Mouse (Mus musculus): ENCODE measurements around the gene Efnb2. TPM values are rescaled to one million over a fixed set of nuclear protein-coding genes. Genes with fewer than 3 reads are reported as not detected.

Gene Efnb2
- polyA plus RNA-seq, 1 experiment from 2014 or later, result 33.8 TPM

- peaks cover 25% of the 10 kb centered on the region for H3K4me1 ChIP-seq (replicated peaks)
- peak overlapping the region; percentile 98 for H3K4me3 ChIP-seq
- no peaks in the 10 kb centered on the region for H3K27me3 ChIP-seq (ENCODE audit: insufficient read depth, poor library complexity, severe bottlenecking)
- WGBS, result under 1% methylated on average over 23 of the region's 23 CpGs
- H3K9me3 ChIP-seq, result no peaks in the 10 kb centered on the region
- H3K27ac ChIP-seq, result peak overlapping the region; percentile 98
- H3K36me3 ChIP-seq, result peaks cover 35% of the 10 kb centered on the region
- peak; percentile 91 for DNase-seq (ENCODE audit: low spot score)
Measured at GRCm38 (mm10) chr8:8661759-8662138, 707 bp upstream of the Efnb2 start.

- peak overlapping the region; percentile 98 for H3K27ac ChIP-seq
- no peak for DNase-seq (ENCODE audit: low spot score)
- peaks cover 37% of the 10 kb centered on the region for H3K4me1 ChIP-seq (replicated peaks)
- H3K4me3 ChIP-seq, result peak overlapping the region; percentile 98
- H3K27me3 ChIP-seq (ENCODE audit: insufficient read depth, poor library complexity, severe bottlenecking), result no peaks in the 10 kb centered on the region
- H3K36me3 ChIP-seq, result peaks cover 23% of the 10 kb centered on the region
- WGBS, result under 1% methylated on average over 70 of the region's 88 CpGs
- H3K9me3 ChIP-seq, result no peaks in the 10 kb centered on the region
Measured at GRCm38 (mm10) chr8:8660307-8661098, 539 bp downstream of the Efnb2 start.

GRCm38 (mm10) chr8:8659503-8660306, 1.3 kb downstream of the Efnb2 start:
- Histone ChIP-seq H3K4me1 (replicated peaks) (peaks cover 45% of the 10 kb centered on the region), H3K27ac (peak overlapping the region; percentile 98), H3K4me3 (peak overlapping the region; percentile 98), H3K27me3 (ENCODE audit: insufficient read depth, poor library complexity, severe bottlenecking) (no peaks in the 10 kb centered on the region), H3K36me3 (peaks cover 15% of the 10 kb centered on the region), H3K9me3 (no peaks in the 10 kb centered on the region)
- DNase-seq (ENCODE audit: low spot score), result peak; percentile 65
- WGBS, result under 1% methylated on average over 53 of the region's 53 CpGs

- peaks cover 56% of the 10 kb centered on the region for H3K4me1 ChIP-seq (replicated peaks)
- under 1% methylated on average over 19 of the region's 19 CpGs for WGBS
- DNase-seq (ENCODE audit: low spot score), result peak; percentile 88
- peak overlapping the region; percentile 98 for H3K27ac ChIP-seq
- H3K36me3 ChIP-seq, result 0 out of 2 replicates have a peak, but pooled peaks cover 8% of the 10 kb centered on the region
- H3K4me3 ChIP-seq, result peak overlapping the region; percentile 98
- H3K9me3 ChIP-seq, result no peaks in the 10 kb centered on the region
- H3K27me3 ChIP-seq (ENCODE audit: insufficient read depth, poor library complexity, severe bottlenecking), result no peaks in the 10 kb centered on the region
Measured at GRCm38 (mm10) chr8:8658426-8659224, 2.4 kb downstream of the Efnb2 start.

- peaks cover 64% of the 10 kb centered on the region for H3K4me1 ChIP-seq (replicated peaks)
- no peaks in the 10 kb centered on the region for H3K9me3 ChIP-seq
- peaks cover 7% of the 10 kb centered on the region; the same call in 1 of the 2 replicates for H3K27me3 ChIP-seq (ENCODE audit: insufficient read depth, poor library complexity, severe bottlenecking)
- 10% methylated on average over 5 of the region's 5 CpGs for WGBS
- DNase-seq (ENCODE audit: low spot score), result peak; percentile 44
- H3K4me3 ChIP-seq, result peak overlapping the region; percentile 98
- H3K27ac ChIP-seq, result peak overlapping the region; percentile 98
- peaks cover 14% of the 10 kb centered on the region; the same call in 1 of the 2 replicates for H3K36me3 ChIP-seq
Measured at GRCm38 (mm10) chr8:8657692-8658355, 3.2 kb downstream of the Efnb2 start.

GRCm38 (mm10) chr8:8656578-8657441, 4.2 kb downstream of the Efnb2 start:
- peak overlapping the region; percentile 98 for H3K4me3 ChIP-seq
- peak; percentile 35 for DNase-seq (ENCODE audit: low spot score)
- WGBS, result 3% methylated on average over 14 of the region's 14 CpGs
- H3K4me1 ChIP-seq (replicated peaks), result peaks cover 71% of the 10 kb centered on the region
- H3K9me3 ChIP-seq, result no peaks in the 10 kb centered on the region
- H3K36me3 ChIP-seq, result peaks cover 24% of the 10 kb centered on the region; the same call in 1 of the 2 replicates
- peaks cover 16% of the 10 kb centered on the region for H3K27me3 ChIP-seq (ENCODE audit: insufficient read depth, poor library complexity, severe bottlenecking)
- peak overlapping the region; percentile 98 for H3K27ac ChIP-seq

GRCm38 (mm10) chr8:8655346-8656340, 5.4 kb downstream of the Efnb2 start:
- Histone ChIP-seq H3K27ac (peak overlapping the region; percentile 98), H3K9me3 (no peaks in the 10 kb centered on the region), H3K36me3 (peaks cover 24% of the 10 kb centered on the region; the same call in 1 of the 2 replicates), H3K4me3 (peak overlapping the region; percentile 98), H3K4me1 (replicated peaks) (peaks cover 83% of the 10 kb centered on the region), H3K27me3 (ENCODE audit: insufficient read depth, poor library complexity, severe bottlenecking) (peaks cover 21% of the 10 kb centered on the region)
- WGBS, result 10% methylated on average over 24 of the region's 24 CpGs
- peak; percentile 45 for DNase-seq (ENCODE audit: low spot score)

GRCm38 (mm10) chr8:8653906-8654489, 7.0 kb downstream of the Efnb2 start:
- Histone ChIP-seq H3K4me1 (replicated peaks) (peaks cover 99% of the 10 kb centered on the region), H3K36me3 (peaks cover 35% of the 10 kb centered on the region), H3K4me3 (peak overlapping the region; percentile 98), H3K9me3 (no peaks in the 10 kb centered on the region), H3K27me3 (ENCODE audit: insufficient read depth, poor library complexity, severe bottlenecking) (peaks cover 32% of the 10 kb centered on the region), H3K27ac (peak overlapping the region; percentile 66)
- WGBS, result 38% methylated on average over 12 of the region's 12 CpGs
- DNase-seq (ENCODE audit: low spot score), result peak; percentile 55

GRCm38 (mm10) chr8:8653343-8653742, 7.7 kb downstream of the Efnb2 start:
- DNase-seq (ENCODE audit: low spot score), result no peak
- Histone ChIP-seq H3K36me3 (peaks cover 39% of the 10 kb centered on the region), H3K27me3 (ENCODE audit: insufficient read depth, poor library complexity, severe bottlenecking) (peaks cover 37% of the 10 kb centered on the region), H3K4me1 (replicated peaks) (peaks cover 100% of the 10 kb centered on the region), H3K4me3 (peak overlapping the region; percentile 98; the same call in 1 of the 2 replicates), H3K27ac (peak overlapping the region; percentile 66), H3K9me3 (no peaks in the 10 kb centered on the region)
- 58% methylated on average over 5 of the region's 5 CpGs for WGBS

GRCm38 (mm10) chr8:8652388-8652787, 8.7 kb downstream of the Efnb2 start:
- Histone ChIP-seq H3K27ac (no peak overlapping the region), H3K9me3 (no peaks in the 10 kb centered on the region), H3K4me3 (no peak overlapping the region), H3K36me3 (peaks cover 40% of the 10 kb centered on the region), H3K27me3 (ENCODE audit: insufficient read depth, poor library complexity, severe bottlenecking) (peaks cover 39% of the 10 kb centered on the region), H3K4me1 (replicated peaks) (peaks cover 99% of the 10 kb centered on the region)
- no peak for DNase-seq (ENCODE audit: low spot score)
- 87% methylated on average over 4 of the region's 4 CpGs for WGBS
